Mouse (Mus musculus): ENCODE measurements at regions not wholly inside any gene's neighbourhood (a gene's known extent, or its start where the extent isn't known, plus 50 kb on each side); places are given as distances from the start of the nearest gene placed in this dataset.

GRCm38 (mm10) chr17:77711130-77711529 is 488.9 kb upstream of the Crim1 start:
- Histone ChIP-seq H3K9ac (replicated peaks; ENCODE audit: low read length) (no peak overlapping the region), H3K27me3 (ENCODE audit: insufficient read depth, low read length) (no peaks in the 10 kb centered on the region), H3K4me1 (ENCODE audit: insufficient read depth, low read length) (no peaks in the 10 kb centered on the region), H3K9me3 (ENCODE audit: low read length) (no peaks in the 10 kb centered on the region), H3K36me3 (ENCODE audit: insufficient read depth, low read length) (no peaks in the 10 kb centered on the region), H3K27ac (ENCODE audit: low read length) (no peak overlapping the region), H3K4me3 (ENCODE audit: low read length) (no peak overlapping the region), H3K4me2 (replicated peaks; ENCODE audit: low read depth, low read length) (no peak overlapping the region)
- no peak for ATAC-seq (ENCODE audit: low FRiP score, low TSS enrichment)
- WGBS = 66% methylated on average over 1 of the region's 1 CpGs

DNA sequence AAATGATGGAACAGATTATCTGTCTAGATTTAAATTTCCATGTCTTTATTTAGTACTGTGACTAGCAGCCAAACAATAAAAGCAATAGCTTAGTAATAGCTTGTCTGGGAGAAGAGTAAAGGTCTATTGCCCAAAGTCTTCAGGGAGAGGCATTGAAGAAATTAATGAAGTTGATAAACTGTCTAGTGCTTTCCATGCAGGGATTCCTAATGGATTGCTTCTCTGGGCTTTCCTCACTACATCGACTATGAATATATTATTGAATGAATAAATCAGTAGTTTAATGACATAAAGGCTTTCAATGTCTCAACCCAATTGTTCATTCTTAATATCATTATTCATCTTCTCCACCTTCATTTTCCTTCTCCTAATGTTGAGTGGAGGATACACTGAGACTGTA is 487.9 kb upstream of the Crim1 start:
- no peak for ATAC-seq (ENCODE audit: low FRiP score, low TSS enrichment)
- Histone ChIP-seq H3K4me3 (ENCODE audit: low read length) (no peak overlapping the region), H3K27ac (ENCODE audit: low read length) (no peak overlapping the region), H3K9me3 (ENCODE audit: low read length) (no peaks in the 10 kb centered on the region), H3K4me1 (ENCODE audit: insufficient read depth, low read length) (no peaks in the 10 kb centered on the region), H3K9ac (replicated peaks; ENCODE audit: low read length) (no peak overlapping the region), H3K36me3 (ENCODE audit: insufficient read depth, low read length) (no peaks in the 10 kb centered on the region), H3K4me2 (replicated peaks; ENCODE audit: low read depth, low read length) (no peak overlapping the region), H3K27me3 (ENCODE audit: insufficient read depth, low read length) (no peaks in the 10 kb centered on the region)
- WGBS = 87% methylated on average over 1 of the region's 1 CpGs

DNA sequence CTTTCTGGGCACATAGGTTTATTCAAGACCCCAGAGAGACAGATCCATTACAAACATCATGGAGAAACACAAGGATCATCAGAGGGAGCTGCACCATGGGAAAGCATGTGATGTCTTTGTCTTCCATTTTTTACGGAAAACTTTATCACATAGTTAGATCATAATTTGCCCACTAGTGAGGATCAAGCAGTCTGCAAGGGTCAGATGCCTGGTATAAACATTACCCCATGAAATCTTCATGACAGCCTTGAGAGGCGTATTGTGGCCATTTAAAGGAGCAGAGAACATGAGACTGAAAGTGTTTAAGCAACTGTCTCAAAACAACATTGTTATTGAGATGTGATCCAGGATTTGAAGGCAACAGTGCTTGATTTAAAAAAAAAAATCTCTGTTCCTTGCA is 481.6 kb upstream of the Crim1 start:
- no peaks in the 10 kb centered on the region for H3K4me1 ChIP-seq (ENCODE audit: insufficient read depth, low read length)
- H3K36me3 ChIP-seq (ENCODE audit: insufficient read depth, low read length) = no peaks in the 10 kb centered on the region
- 68% methylated on average over 2 of the region's 2 CpGs for WGBS
- H3K9ac ChIP-seq (replicated peaks; ENCODE audit: low read length) = no peak overlapping the region
- ATAC-seq (ENCODE audit: low FRiP score, low TSS enrichment) = no peak
- H3K27me3 ChIP-seq (ENCODE audit: insufficient read depth, low read length) = no peaks in the 10 kb centered on the region
- H3K9me3 ChIP-seq (ENCODE audit: low read length) = no peaks in the 10 kb centered on the region
- no peak overlapping the region for H3K27ac ChIP-seq (ENCODE audit: low read length)
- no peak overlapping the region for H3K4me3 ChIP-seq (ENCODE audit: low read length)
- H3K4me2 ChIP-seq (replicated peaks; ENCODE audit: low read depth, low read length) = no peak overlapping the region

DNA sequence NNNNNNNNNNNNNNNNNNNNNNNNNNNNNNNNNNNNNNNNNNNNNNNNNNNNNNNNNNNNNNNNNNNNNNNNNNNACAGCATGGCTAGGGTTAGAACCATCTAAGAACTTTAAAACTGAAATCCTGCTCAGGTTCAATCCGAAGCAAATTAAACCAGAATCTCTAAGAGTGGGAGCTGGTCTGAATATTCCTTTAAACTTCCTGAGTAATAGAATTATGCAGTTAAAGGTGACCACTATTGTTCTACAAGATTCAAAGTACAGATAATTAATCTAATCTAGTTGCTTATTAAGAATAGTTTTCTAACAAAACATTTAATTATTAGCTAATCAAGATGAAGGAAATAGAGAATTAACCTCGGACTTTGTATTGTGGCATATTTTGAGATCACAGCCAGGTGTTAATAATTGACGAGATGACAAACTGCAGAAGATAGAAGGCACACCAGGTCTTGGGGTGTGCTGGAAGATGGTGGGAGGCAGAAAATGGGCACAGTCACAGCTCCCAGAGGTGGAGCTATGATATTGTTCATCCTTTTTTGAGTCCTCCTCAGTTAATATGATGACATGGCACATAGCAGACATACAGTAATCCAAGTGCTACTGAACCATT is 465.5 kb upstream of the Crim1 start:
- no peaks in the 10 kb centered on the region for H3K4me1 ChIP-seq (ENCODE audit: insufficient read depth, low read length)
- no peak overlapping the region for H3K27ac ChIP-seq (ENCODE audit: low read length)
- no peaks in the 10 kb centered on the region for H3K36me3 ChIP-seq (ENCODE audit: insufficient read depth, low read length)
- no peak overlapping the region for H3K4me3 ChIP-seq (ENCODE audit: low read length)
- H3K9me3 ChIP-seq (ENCODE audit: low read length) = no peaks in the 10 kb centered on the region
- ATAC-seq (ENCODE audit: low FRiP score, low TSS enrichment) = peak; percentile 92; the same call in 1 of the 2 replicates
- H3K27me3 ChIP-seq (ENCODE audit: insufficient read depth, low read length) = no peaks in the 10 kb centered on the region
- 67% methylated on average over 3 of the region's 3 CpGs for WGBS
- H3K9ac ChIP-seq (replicated peaks; ENCODE audit: low read length) = no peak overlapping the region
- H3K4me2 ChIP-seq (replicated peaks; ENCODE audit: low read depth, low read length) = no peak overlapping the region

Measured in kidney, embryonic 16.5 days (tissue).